Mouse (Mus musculus): Measurements from ENCODE around the gene Olfr1385.
"Not testable (repeated sequence)": the region's sequence is repeated elsewhere in the genome, so short reads cannot be mapped to it uniquely, and the experiment has no call there.

Gene Olfr1385

GRCm38 (mm10) chr11:49488770-49489169 is at the start of gene Olfr1385:
Olfr1385 (plus strand) TSS chr11:49489070.
- not testable (repeated sequence) for DNase-seq

- DNase-seq = no peak
These were observed 33.8 kb upstream of the Olfr1385 start, which contains the start of gene Olfr1387 for GRCm38 (mm10) chr11:49455043-49455442. Olfr1387 (plus strand) TSS chr11:49455343.

GRCm38 (mm10) chr11:49464746-49465145 is 24.1 kb upstream of the Olfr1385 start, which contains the start of gene Olfr1386:
Olfr1386 (plus strand) TSS chr11:49465046.
- not testable (repeated sequence) for DNase-seq

- DNase-seq = no peak
These were observed 2.9 kb upstream of the Olfr1385 start for GRCm38 (mm10) chr11:49485973-49486372.

- no peak for DNase-seq
These were observed 29.2 kb downstream of the Olfr1385 start for GRCm38 (mm10) chr11:49518086-49518485.

- DNase-seq = no peak
These were observed 30.5 kb downstream of the Olfr1385 start, which contains the start of gene Olfr1383 for GRCm38 (mm10) chr11:49519348-49519747. Olfr1383 (plus strand) TSS chr11:49519648.

GRCm38 (mm10) chr11:49527947-49528346 is 39.1 kb downstream of the Olfr1385 start, which contains the start of gene Olfr1382:
Olfr1382 (plus strand) TSS chr11:49528247.
- DNase-seq = no peak

- DNase-seq = no peak
These were observed 43.9 kb downstream of the Olfr1385 start for GRCm38 (mm10) chr11:49532761-49533160.

GRCm38 (mm10) chr11:49536631-49537030 is 47.8 kb downstream of the Olfr1385 start:
- not testable (repeated sequence) for DNase-seq

GRCm38 (mm10) chr11:49543149-49543548 is 54.3 kb downstream of the Olfr1385 start, which contains the start of gene Olfr1381:
Olfr1381 (plus strand) TSS chr11:49543449.
- not testable (repeated sequence) for DNase-seq
